Mouse (Mus musculus): ENCODE data around the gene Sdccag8.

DNA sequence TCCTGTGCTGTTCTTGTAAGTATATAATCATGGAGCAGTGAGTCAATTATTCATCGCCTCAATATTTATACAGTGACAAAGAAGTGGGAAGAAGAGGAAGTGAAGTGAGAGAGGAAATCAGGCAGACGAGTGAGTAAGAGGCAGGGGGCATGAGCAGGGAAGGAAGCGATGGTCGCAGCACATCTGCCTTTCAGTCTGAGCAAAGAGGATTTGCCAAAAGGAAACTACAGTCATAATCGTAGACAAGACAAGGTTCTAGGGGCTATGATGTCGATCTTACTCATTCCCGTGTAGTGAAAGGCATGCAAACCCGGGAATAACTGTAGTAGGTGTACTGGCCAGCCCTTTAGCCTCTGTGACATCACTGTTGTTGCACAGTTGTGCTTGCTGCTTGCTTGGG is 18.1 kb downstream of the Sdccag8 start:
- no peak for TF ChIP-seq CTCF (IDR thresholded peaks at IDR 0.05; ENCODE audit: low read depth, low read length)
- TF ChIP-seq POLR2A (IDR thresholded peaks at IDR 0.05; ENCODE audit: extremely low read depth, insufficient read depth, low read length) = no peak

Data from liver, adult 2 months (tissue).